Mouse (Mus musculus): ENCODE results near the gene Snrpd3. TPM values are rescaled to one million over a fixed set of nuclear protein-coding genes. Genes with fewer than 3 reads are reported as not detected.
"Not testable (repeated sequence)": the region's sequence is repeated elsewhere in the genome, so short reads cannot be mapped to it uniquely, and the experiment has no call there.

Gene Snrpd3
- total RNA-seq (2021): 100 to 1,000 TPM in 1 of 2 experiments, 10 to 100 TPM in 1; 96.2 to 103 TPM

DNA sequence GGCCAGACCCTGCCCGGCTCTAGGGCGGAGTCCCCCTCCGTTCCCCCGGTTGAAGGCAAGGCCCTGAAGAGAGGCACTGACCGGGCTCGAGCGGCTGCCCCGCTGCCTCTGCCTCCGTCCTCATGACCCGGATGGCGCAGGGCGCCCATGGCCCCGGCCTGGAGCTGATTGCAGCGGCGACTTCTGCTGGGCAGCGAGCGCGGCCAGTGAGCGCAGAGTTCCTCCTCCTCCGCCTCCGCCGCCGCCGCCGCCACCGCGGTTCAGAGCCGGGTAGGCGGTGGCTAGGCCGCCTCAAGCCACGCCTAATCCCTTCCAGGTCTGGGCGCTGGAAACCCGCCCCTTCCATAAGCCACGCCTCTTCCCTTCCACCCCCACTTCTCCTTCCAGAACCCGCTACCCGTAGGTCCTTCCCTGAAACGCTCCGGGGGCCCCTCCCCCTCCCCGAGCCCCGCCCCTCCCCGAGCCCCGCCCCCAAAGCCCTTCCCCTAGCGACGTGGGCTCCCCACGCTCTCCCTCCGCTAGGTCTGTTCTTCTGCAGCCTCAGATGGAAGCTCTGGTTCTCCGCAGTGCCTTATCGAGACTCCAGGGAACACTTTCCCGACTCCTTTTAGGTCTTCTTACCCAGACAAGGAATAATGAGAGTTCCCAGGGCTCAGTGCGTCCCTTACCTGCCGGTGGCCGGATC, at the start of gene Snrpd3:
TSS of gene Snrpd3 (plus strand) at position 479 of the 685 bp plus-strand sequence.
- intact Hi-C loops (cut with DNase I): no loop called here
- DNase-seq (ENCODE audit: extremely low spot score in 1 of 2, low spot score in 2 of 2): peak; percentile 91 to 96

DNA sequence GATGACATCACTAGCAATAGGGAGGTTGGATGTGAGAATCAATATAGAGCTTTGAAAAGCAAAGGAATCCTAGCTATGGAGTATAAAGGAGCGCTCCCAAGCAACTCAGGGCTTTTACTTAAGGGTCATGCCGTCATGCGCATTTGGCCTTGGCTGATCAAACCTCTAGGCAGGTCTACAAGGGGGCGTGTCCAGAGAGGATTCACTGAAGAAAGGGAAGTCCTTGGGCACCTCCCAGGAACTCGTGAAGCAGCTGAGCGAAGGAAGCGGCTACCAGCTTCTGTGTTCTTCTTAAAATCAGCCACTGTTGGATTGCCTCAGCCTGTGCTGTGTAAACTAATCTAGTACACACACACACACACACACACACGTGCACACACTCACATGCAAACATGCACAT, 43.9 kb upstream of the Snrpd3 start:
- DNase-seq (ENCODE audit: extremely low spot score in 1 of 2, low spot score in 2 of 2): no peak
- intact Hi-C loops (cut with DNase I): no loop called here

DNA sequence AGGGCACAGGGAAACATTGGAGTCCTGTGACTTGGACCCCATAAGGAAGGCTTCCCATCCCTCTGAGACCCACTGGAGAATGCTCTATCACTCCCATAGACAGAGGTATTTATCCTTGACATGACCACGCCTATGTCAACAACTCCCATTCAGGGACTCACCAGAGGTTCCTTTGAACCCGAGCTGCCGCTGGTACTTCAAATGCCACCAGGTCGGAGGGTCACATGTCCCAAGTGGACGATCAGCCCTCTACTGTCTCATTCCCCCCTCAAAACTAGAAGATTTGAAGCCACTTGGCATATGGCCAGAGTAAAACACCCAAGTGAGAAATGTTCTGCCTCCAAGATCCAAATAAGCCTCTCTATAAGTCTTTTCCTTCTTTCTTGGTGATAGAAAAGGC, 42.8 kb upstream of the Snrpd3 start:
- no peak for DNase-seq (ENCODE audit: extremely low spot score in 1 of 2, low spot score in 2 of 2)
- intact Hi-C loops (cut with DNase I): no loop called here

DNA sequence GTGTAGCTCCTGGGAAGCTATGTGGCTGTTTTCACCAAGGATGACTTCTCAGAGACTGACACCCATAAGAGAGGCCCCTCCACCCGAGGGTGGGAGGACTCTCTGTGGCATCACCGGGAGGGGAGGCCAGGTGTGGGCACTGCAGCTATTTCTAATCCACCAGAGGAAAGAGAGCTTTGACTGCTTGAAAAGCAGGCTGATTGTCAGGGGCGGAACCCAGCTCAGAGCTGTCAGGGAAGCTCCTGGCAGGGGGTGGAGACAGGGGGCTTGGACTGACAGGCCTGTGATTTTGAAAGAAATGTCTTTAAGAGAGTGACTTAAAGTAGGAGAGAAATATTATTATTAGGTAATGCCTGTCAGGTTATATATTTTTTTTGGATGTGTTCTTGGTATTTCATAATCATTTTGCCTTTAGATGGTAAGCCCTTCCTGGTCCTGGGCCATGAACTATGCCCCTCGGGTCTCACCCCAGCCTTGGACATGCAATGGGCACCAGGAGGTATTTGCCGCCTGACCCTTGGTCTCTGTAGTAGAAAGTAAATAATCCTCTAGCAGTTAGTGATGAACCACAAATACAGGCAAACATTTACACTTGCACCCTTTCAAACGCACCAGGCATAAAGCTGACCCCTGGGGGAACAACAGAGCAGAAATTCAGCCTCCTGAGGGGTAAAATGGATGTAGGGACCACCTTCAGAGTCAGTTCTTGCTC, 42.1 kb upstream of the Snrpd3 start:
- DNase-seq (ENCODE audit: extremely low spot score in 1 of 2, low spot score in 2 of 2); intact Hi-C loops (cut with DNase I): not testable (repeated sequence)

DNA sequence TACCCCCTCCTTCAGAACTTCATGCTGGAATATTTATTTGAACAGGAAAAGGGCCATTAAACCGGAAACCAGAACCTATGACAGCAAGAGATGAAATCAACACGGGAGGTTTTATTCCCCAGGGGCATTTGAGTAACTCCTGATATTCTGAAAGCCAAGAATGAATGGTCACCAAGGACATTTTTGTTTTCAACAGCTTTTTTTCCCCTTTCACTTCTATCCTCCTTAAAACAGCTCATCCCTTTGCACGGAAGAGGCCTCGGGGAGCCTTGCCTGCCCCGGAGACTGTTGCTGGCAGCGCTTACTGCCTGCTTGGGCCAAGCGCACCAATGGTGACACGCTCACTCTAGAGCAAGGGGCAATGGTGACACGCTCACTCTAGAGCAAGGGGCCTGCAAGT, 40.3 kb upstream of the Snrpd3 start:
- DNase-seq (ENCODE audit: extremely low spot score in 1 of 2, low spot score in 2 of 2): no peak
- intact Hi-C loops (cut with DNase I): no loop called here

DNA sequence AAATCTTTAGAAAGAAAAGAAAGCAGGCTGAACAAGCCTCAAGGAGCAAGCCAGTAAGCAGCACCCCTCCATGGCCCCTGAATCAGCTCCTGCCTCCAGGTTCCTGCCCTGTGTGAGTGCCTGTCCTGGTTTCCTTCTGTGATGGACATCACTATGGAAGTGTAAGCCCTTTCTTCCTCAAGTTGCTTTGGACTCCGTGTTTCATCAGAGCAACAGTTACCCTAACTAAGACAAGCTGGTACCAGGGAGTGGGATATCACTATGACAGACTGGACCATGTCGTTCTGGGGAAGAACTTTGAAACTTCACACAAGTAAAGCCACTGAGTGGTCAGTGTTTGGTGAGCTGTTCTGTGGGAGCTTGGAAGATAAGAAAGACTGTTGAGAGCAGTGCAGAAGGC, 37.4 kb upstream of the Snrpd3 start:
- no peak for DNase-seq (ENCODE audit: extremely low spot score in 1 of 2, low spot score in 2 of 2)
- intact Hi-C loops (cut with DNase I): loop anchor here (5.0 kb wide), 1 partner anchor 43 kb away; no protein-coding TSS in a partner anchor

DNA sequence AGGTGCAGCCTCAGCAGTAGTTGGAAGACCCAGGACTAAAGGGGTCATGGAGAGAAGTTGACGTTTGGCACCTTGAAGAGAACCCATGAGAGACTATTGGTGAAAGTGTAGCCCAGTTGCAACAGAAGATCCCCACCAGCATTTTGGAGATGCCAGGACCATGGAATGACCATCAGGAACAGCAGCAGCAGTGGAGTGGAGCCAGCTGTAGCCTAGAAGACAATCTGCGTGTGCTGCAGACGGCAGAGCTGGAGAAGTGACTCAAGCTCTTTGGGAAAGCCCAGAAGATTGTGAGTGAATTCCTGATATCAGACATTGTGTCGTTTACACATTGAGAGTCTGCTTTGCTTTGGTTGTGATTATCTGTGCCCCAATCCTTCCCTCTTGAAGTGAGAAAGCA, 35.6 kb upstream of the Snrpd3 start:
- no peak for DNase-seq (ENCODE audit: extremely low spot score in 1 of 2, low spot score in 2 of 2)
- intact Hi-C loops (cut with DNase I): loop anchor here (5.0 kb wide), 1 partner anchor 44 kb away; no protein-coding TSS in a partner anchor

DNA sequence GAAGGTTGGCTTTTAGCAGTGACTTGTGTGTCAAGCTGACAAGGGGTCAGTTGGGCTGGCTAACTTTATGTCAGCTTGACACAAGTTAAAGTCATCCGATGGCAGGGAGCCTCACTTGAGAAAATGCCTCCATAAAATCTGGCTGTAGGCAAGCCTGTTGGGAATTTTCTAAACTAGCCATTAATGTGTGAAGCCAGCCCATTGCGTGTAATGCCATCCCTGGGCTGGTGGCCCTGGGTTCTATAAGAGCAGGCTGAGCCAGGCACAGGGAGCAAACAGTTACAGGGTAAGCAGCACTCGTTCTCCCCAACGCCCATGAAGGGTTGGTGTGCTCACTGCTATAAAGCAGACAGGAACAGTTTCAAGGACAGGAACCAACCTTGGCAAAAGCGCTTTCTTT, 35.1 kb upstream of the Snrpd3 start:
- intact Hi-C loops (cut with DNase I): loop anchor here (5.0 kb wide), 1 partner anchor 45 kb away; no protein-coding TSS in a partner anchor
- no peak for DNase-seq (ENCODE audit: extremely low spot score in 1 of 2, low spot score in 2 of 2)

DNA sequence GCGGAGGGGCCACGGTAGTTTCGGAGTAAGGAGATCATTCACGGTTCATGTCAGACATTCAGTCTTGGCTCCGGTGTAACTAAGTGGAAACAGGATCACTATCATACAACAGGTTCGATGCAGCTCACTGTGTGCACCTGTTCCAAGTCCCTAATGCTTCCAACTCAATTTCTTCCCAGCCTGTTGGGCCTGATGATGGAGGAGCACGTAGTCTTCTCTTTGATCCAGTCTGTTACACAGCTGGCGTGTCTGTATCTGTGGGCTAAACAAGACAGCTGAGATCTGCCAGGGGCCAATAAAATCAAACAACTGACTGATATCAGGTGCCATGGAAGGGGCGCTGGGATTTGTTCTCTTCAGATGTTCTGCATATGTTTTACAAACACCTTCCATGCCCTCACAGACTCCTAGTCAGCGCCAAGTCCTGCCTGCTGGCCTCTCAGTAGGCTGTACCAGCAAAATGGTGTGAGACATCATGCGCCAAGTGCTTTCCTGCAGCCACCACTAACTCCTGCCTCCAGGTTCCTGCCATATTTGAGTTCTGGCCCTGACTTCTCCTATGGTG, 34.4 kb upstream of the Snrpd3 start:
- intact Hi-C loops (cut with DNase I): loop anchor here (5.0 kb wide), 1 partner anchor 46 kb away; no protein-coding TSS in a partner anchor
- DNase-seq (ENCODE audit: extremely low spot score in 1 of 2, low spot score in 2 of 2): no peak

DNA sequence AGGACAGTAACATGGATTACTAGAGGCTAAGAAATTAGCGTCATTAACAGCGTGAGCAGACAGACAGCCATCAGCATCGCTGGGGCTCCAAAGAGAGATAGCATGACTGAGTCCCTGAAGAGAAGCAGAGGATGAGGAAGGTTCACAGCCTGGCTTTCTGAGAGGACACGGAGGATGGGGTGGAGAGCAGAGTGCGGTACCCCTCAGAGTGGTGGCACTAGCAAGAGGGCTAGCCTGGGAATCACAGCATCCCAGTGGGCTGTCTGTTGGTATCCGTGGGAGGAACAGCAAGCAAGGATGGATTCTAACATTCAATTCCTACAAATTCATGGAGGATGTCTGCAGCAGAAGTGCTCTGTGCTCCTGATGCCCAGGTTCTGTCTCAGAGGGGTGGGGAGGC, 33.3 kb upstream of the Snrpd3 start:
- intact Hi-C loops (cut with DNase I): loop anchor here (5.0 kb wide), 1 partner anchor 47 kb away; no protein-coding TSS in a partner anchor
- DNase-seq (ENCODE audit: extremely low spot score in 1 of 2, low spot score in 2 of 2): no peak

DNA sequence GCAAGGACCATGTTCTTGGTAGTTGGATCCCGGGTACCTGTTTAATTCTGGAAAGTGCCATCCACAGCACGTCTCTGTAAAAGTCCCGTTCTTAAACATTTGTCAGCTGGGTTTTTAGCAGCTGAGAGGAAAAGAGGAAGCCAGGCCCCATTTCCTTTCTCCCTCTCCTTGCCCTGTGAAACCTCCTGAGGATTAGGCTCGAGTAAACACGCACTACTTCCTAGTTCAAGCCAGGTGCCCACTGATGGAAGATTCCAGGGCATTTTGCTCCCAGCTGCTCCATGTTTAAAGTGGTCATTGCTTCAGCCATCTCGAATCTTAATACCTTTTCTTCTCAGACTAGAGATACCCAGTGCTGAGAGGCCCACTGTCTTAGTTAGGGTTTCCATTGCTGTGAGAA, 32.6 kb upstream of the Snrpd3 start:
- intact Hi-C loops (cut with DNase I): loop anchor here (5.0 kb wide), 3 partner anchors 47 to 302 kb away; no protein-coding TSS in a partner anchor
- DNase-seq (ENCODE audit: extremely low spot score in 1 of 2, low spot score in 2 of 2): no peak

DNA sequence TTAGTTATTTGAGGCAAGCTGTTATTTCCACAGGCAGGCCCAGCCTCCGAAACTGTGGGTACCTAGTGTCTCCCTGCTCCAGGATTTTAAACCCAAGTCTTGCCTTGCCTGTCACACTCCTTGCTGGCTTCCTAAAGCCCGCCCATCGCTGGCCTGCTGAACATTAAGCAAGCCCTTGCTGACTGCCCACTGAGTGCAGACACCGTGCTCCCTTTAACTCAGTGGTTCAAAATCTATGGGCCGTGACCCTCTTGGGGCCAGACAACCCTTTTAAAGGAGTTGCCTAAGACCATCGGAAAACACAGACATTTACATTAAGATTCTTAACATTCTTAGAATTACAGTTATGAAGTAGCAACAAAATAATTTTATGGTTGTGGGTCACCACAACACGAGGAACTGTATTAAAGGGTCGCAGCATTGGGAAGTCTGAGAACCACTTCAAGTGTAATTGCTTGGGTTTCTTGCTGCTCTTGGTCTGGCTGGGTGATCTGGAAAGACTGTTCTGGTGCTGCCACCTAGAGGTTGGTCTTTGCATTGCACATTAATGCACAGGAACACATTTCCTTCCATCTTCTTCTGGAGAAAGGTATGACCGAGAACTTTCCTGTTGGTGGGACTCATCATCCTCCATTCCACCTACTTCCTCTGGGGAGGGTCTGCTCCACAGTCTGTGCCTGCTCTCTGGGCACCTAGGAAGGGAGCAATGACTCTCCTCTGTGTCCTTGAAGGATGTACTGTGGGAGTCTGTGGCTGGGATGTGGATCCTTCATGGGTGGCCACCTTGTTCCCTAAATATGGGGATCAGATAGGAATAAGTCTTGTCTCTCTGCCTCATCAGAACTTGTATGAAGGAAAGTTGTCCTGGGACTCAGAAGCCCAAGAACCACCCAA, 31.0 kb upstream of the Snrpd3 start:
- DNase-seq (ENCODE audit: extremely low spot score in 1 of 2, low spot score in 2 of 2): peak; percentile 71 to 79
- intact Hi-C loops (cut with DNase I): loop anchor here (5.0 kb wide), 2 partner anchors 224 to 304 kb away; no protein-coding TSS in a partner anchor

DNA sequence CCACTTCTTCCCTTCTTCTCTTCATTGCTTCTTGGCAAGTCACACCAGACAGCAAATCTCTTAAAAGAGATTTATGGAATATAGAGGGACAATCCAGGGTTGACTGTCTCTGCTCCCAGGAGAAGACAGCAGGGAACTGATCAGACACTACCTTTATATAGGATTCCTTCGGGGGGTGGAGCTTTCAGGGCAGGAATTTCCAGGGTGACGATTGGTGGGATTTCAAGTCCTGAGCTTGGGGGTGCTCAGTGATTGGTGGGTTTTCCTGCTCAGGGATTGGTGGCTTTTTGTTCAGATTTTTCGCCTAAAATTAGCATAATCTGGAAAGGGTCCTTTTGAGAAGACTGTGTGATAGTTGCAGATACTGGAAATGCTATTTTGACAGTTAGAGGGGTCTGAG, 30.2 kb upstream of the Snrpd3 start:
- DNase-seq (ENCODE audit: extremely low spot score in 1 of 2, low spot score in 2 of 2): no peak
- intact Hi-C loops (cut with DNase I): loop anchor here (5.0 kb wide), 2 partner anchors 225 to 305 kb away; no protein-coding TSS in a partner anchor

DNA sequence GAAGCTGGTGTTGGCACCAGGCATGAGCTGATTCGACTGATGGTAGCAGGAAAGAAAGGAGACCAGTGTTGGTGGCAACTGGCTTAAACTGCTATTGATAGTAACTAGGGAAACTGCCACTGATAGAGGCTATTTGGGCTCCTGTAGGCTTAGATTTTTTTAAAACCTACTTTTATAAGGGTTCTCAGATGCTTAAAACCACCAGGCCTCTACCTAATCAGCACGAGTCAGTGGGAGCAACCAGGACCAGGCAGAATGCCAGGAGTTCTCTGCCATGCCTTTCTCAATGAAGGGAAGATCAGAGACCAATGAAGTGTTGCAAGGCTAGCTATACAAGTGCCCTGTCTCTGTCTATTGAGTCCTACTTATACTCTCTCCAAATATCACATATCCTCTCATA, 27.8 kb upstream of the Snrpd3 start:
- intact Hi-C loops (cut with DNase I): loop anchor here (5.0 kb wide), 2 partner anchors 227 to 307 kb away; no protein-coding TSS in a partner anchor

DNA sequence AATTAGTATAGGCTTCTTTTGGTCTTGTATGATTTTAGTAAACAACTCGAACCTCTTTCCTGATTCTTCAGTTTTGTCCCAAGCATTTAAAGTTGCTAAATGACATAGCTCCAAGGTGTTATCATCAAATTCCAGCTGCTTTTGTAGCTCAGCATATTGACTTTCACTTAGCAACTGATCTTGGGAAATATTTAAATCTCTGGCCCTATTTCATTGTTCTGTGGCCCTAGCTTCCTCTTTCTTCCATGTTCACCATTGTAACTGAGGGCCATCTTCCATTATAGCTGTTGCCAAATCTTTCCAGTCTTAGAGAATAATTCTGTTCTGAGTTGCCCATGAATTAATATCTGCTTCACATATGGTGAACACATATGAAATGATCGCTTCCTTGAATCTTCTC, 26.6 kb upstream of the Snrpd3 start:
- no peak for DNase-seq (ENCODE audit: extremely low spot score in 1 of 2, low spot score in 2 of 2)
- intact Hi-C loops (cut with DNase I): no loop called here

More for the DNA sequence above, 27.8 kb upstream of the Snrpd3 start:
- DNase-seq (ENCODE audit: extremely low spot score in 1 of 2, low spot score in 2 of 2): no peak

DNA sequence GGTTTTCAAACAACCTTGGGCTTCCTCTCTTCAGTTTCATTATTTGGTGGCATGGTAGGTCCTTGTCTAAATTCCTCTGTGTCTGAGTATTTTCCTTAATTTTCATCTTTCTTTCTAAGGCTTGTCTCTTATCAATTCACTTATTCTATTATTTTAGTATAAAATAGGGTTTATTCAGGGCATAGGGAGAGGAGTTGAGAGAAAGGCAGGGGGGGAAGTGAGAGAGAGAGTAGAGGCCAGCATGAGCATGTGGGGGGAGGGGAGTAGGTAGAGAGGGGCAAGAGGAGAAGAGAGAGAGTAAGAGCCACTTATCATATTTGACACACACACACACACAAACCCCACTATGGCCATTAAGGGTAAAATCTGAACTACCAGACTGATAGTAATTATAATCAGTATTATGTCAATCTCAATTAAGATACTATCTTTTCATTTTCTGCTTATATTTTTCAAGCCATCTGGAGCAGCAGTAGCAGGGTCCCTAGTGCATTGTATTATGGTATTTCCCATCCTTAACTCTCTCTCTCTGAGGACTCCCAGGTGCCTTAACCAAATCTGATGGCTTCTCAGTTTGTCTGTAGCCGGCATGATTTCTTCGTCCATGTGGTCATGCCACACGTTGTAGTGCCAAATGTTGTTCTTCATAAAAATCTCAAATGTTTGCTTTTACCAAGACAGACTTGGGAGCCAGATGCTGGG, 26.0 kb upstream of the Snrpd3 start:
- intact Hi-C loops (cut with DNase I): no loop called here

DNA sequence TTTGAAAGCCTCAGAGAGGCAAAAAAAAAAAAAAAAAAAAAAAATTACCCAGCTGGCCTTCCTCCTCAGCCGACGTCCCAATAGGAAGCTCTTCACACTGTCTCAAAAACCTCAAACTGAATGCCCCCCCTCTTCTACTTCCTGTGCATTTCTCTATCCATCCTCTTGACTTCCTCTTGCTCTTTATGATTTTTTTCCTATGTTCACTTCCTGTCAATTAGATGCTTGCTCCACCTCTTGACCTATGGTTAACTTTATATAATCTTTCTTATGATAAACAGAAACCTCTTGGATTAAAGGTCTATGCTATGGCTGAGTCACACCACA, 25.5 kb upstream of the Snrpd3 start:
- no peak for DNase-seq (ENCODE audit: extremely low spot score in 1 of 2, low spot score in 2 of 2)

More for the DNA sequence above, 26.0 kb upstream of the Snrpd3 start:
- no peak for DNase-seq (ENCODE audit: extremely low spot score in 1 of 2, low spot score in 2 of 2)

DNA sequence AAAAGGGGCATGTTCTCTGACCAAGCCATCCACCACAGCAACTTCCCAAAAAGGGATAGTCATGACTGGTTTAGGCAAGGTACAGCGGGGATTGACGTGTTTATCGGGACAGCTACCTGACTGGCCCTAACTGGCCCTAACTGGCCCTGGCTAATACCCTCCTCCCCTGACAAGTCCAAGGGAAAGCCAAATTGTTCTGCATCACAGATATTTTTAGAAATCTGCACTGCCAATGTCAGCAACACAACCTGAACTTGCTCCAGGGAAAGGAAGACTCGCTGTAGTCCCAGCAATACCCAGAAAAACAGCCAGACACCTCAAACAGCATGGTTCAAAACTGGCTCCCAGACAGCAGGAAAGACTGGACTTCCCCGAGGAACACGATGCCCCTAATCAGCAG, 22.0 kb upstream of the Snrpd3 start:
- intact Hi-C loops (cut with DNase I): no loop called here
- DNase-seq (ENCODE audit: extremely low spot score in 1 of 2, low spot score in 2 of 2): no peak

More for the DNA sequence above, 25.5 kb upstream of the Snrpd3 start:
- intact Hi-C loops (cut with DNase I): no loop called here
